Mouse (Mus musculus) G1E (cell line): ENCODE measurements around the gene Pcbp4.

Source experiments
- CTCF ChIP-seq: IDR thresholded peaks from 2 replicates; pipeline ENCODE4 v1.5.1; 2012; ENCODE audit warnings: low read depth, low read length, inconsistent platforms, mixed read lengths
- GATA1 ChIP-seq: IDR thresholded peaks from 2 replicates; pipeline ENCODE4 v1.6.1; 2012; ENCODE audit warnings: borderline replicate concordance, low read length, inconsistent platforms, mixed read lengths
- GATA2 ChIP-seq: IDR thresholded peaks from 2 replicates; pipeline ENCODE4 v1.6.1; 2012; ENCODE audit warnings: low read depth, low read length, inconsistent platforms, borderline replicate concordance
- POLR2AphosphoS5 ChIP-seq: IDR thresholded peaks from 2 replicates; pipeline ENCODE4 v1.6.1; 2012; ENCODE audit warnings: low read depth, low read length, inconsistent platforms; ENCODE audit not compliant: insufficient replicate concordance
- TAL1 ChIP-seq: conservative IDR thresholded peaks from 2 replicates; pipeline ENCODE4 v1.6.1; 2012; ENCODE audit warnings: low read depth, low read length, inconsistent platforms, mixed read lengths

GRCm38 (mm10) chr9:106406443-106407078 lies 46.5 kb upstream of the Pcbp4 start:
- TF ChIP-seq TAL1 (no peak), CTCF (peak; percentile 14; the same call in 1 of the 2 replicates), GATA1 (no peak), POLR2AphosphoS5 (no peak), GATA2 (no peak)
